Mouse (Mus musculus): Measurements from ENCODE around the gene Acbd5. TPM values are rescaled to one million over a fixed set of nuclear protein-coding genes. Genes with fewer than 3 reads are reported as not detected.

Acbd5 gene
- total RNA-seq (2023), result 66.7 TPM

DNA sequence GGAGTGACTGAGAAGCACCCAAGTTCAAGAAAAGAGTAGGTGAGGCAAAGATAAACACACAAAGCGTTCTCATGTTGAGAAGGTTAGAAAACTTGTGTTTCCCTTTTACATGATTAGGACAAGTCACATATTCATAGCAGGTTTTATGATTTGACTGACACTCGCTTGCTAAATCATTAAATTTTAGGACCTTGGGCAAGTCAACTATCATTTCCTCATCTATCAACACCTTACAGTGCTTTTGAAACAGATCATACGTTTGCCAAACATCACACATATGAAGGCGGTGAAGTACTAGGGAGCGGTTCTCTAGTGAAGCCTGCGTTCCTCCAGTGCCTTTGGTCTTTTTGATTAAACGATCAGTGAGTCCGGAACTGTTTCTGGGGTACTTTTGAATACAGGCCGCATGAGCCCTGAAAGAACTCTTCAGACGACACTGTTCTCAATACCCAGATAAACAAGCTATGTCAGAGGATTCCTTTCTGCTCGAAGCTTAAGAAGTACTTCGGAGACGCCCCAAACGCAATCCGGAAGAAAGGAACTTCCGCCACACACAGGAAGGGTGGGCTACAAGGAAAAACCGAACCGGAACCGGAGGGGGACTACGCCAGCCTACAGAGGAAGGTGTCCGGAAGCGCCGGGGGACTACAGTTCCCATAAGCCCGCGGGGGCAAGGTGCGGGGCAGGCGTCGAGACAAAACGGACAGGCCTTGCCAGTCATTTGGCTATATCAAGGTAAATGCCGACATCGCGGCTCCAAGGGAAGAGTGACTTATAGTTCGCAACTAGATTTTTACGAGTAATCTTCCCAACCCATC lies at the start of gene Acbd5:
Gene Acbd5, plus strand, starts transcription at position 616 of the 818 bp plus-strand sequence.

DNA sequence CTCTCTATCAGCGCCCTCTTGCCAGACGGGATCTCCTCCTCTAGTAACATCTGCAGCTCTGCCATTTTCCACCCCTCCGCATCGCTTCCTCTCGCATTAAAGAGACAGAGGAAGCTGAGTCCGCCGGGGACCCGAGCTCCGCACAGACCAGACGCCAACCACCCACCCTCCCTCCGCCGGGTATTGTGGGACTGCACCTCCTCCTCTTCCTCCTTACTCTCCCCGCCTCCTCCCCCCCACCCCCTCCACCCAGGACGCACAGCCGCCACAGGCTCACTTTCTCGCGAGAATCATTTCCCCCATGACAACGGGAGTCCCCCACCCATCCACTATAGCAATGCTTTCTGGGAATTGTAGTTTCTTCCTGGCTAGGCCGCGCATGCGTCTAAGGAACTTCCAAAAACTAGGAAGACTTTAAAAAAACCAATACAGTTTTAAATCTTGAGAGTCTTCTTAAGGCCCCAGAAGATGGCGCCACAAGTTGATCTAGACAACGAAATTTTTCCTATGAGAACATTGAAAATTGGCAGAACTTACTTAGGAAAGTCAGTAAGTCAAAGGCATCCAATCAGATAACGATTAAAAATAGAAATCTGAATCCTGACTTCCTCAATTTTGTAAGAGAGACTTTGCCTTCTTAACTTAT lies 27.8 kb upstream of the Acbd5 start, which contains the start of gene Abi1:
Gene Abi1, minus strand, starts transcription at position 241 of the 646 bp plus-strand sequence.

DNA sequence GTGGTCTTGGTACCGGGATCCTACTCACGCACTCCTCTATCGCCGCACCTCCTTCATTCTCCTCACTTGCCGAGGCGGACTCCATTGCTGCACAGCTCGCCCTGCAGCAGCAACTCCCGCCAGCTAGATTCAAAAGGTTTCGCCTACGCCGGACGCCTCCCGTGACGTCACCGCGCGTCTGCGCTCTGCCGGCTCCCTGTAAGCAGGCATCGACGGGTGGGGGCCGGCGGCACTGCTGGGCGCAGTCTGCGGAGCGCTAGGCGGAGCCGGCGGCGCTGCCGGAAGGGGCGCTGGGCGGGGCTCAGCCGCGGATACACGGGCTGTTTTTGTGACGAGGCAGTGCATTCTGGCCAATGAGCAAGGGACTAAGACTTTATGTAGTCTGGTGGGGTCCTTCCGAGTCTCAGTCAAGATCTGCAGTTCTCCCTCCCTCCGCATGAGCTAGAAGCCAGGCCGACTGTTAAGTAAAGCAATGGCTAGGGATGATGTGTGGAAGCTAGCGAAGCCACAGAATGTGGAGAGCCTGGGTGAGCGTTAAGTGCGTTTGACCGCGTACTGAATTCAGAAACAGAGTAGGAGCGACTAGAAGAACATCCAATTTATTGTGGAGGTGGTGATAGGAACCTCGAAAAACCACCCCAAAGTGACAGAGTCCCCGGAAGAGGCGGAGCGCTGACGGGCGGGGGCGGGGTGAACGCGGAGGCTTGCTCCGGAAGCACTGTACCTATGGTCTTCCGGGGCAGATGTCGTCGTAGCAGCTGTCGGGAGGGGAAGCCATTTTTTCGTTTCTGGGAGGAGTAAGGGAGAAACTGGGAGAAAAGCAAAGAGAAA lies 88.0 kb downstream of the Acbd5 start, which contains the start of the genes Mastl and Yme1l1:
Gene Mastl, minus strand, starts transcription at position 248 of the 831 bp plus-strand sequence.
Gene Yme1l1, plus strand, starts transcription at position 593 of the 831 bp plus-strand sequence.

Other genes with a start within 250 kb of the Acbd5 start
- 12.8 TPM for gene Pdss1, start 172.6 kb upstream of the Acbd5 start, total RNA-seq (2023)
- gene Abi1, start 27.9 kb upstream of the Acbd5 start, total RNA-seq (2023), result 178 TPM
- not detected for gene Mastl, start 87.9 kb downstream of the Acbd5 start, total RNA-seq (2023)
- 152 TPM for gene Yme1l1, start 88.2 kb downstream of the Acbd5 start, total RNA-seq (2023)
- 0.41 TPM for gene 4931423N10Rik, start 139.3 kb downstream of the Acbd5 start, total RNA-seq (2023)

Data from CD4-positive naive resting alpha-beta T cell, adult 57 days (primary cell).